Mouse (Mus musculus) 416B (cell line): Measurements from ENCODE around the gene Cep72.
"Not testable (repeated sequence)": the region's sequence is repeated elsewhere in the genome, so short reads cannot be mapped to it uniquely, and the experiment has no call there.

ENCODE experiments used
- DNase-seq: peaks from one replicate; pipeline ENCODE4 v3.0.0; 2011; ENCODE audit warnings: low read depth

The Cep72 gene

DNA sequence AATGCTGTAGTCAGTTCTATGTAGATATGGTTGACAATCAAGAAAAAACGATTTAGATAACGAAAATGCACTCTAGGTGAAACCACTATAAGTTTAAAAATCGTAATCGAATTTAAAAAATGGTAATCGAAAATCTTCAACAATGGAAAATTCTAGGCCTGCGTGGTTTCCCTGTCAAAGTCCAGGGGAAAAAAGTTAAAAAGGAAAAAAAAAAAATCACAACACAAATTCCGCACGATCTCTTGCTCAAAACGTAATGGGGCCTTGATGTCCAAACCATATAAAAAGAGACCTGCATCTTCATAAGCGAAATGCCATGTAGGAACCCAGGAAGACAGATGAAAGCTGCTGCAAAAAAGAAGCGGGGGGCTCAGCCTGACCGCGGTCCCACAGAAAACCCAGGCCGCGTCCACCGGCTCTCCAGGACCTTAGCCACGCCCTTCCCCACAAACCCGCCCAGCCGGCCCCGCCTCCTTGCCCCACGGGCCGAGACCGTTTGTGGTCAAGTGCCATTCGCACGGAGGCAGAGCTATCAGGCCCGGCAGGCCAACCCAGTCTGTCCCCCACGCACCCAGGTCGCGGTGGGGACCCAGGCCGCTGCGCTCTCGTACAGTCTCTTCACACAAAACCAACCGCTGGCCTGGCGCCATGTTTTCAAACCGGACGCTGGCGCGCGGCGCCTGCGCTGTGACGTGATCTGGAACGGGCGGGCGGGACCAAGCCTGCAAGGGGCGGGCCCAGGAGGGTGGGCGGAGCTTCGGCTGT lies at the start of gene Cep72:
Gene Cep72, minus strand, starts transcription at position 687 of the 765 bp plus-strand sequence.
- peak; percentile 92 for DNase-seq

DNA sequence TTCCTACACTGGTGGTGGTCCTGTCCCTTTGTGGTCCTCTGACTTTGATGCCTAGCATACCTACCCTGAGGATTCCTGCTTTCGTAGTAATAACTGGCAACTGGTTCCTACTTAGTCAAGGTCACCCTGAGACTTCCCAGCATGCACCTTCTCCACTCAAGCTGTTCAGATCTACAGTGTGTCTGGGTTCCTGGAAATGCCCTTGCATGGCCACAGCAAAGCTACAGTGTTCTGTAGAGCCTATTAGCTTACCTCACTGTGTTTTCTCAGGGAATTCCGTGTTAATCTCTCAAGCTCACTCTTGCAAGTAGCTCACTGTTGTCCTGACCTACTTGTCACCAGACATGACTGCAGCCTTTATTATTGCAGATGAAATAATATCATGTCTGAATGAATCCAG lies 45.3 kb upstream of the Cep72 start:
- no peak for DNase-seq

DNA sequence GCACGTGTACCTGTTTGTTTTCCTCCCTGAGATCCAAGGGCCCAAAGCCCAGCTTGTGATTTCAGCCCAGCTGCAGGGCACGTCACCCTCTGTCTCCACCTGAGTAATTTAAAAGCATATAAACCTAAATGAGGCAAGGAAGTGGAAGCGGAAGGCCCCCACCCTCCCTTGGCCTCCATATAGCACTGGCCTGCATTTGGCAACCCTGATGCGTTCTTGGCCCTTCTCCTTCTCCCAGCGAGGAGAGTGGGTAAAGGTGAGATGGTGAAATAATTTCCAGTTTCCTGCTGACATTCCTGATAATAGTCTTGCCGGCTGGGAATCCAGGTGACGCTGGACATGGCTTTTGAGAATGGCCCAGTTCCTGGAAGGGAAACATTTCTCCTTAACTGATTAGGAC lies 42.3 kb upstream of the Cep72 start:
- DNase-seq: no peak

DNA sequence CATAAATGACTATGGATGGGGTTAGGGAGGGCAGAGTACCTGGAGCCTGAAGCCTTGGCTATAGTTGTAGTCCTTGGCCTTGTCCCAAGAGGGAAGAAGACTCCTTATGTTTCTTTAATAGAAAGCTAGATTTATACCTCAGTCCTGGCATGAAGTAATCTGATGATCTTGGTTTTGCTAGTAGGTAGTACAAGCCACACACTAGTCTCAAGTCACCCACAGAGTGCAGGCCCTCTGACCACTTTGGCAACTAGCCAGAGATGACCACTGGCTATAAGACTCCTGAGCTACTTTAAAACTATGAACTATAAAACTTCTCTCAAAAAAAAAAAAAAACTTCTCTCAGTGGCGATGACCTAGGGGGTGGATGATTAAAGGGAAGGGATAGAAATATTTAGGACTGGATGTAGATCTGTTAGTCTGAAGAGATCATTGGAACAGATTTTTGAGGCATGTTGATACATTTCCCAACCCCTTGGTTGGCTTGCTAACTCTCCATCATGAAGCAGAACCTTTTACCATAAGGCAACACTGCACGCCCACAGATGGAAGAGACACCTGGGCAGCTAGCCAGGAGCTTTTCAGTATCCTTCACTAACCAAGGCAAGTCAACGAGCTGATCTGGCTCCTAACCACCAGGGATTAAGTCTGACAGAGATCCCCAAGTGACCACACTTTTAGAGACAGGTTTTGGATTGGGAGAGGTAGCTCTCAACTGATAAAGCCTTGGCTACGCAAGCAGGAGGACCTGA lies 40.9 kb upstream of the Cep72 start:
- DNase-seq: peak; percentile 3

DNA sequence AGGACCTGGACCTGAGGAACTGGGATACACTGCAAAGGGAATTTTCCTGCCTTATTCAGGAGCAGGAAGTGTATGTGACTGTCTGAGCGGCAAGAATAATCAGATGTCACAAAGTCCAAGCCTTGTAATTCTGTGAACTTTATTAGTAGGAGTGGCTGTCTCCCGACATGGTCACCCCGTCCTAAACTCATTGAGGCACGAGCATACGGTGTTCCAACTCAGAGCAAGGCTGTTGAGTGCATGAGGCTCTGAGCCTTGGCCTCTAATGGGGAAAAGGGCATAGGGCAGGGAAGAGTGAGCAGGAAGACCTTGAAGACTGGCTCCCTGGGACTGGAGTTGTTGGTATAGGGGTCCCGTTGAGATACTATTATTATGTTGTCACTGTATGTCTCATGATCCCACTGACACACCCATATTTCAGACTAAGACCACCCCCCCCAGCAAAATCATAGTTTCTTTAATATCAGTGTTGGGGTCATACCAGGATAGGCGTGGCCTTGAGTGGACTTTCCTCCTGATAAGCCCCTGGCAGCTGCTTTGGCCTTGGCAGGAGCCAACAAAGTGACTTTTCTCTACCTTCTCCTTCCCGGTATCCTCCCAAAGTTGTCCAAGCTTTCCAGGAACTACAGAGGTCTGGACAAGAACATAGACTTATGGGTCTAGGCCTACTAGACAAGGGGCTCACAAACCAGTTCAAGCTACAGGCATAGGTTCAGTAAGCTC lies 40.2 kb upstream of the Cep72 start:
- DNase-seq: no peak

DNA sequence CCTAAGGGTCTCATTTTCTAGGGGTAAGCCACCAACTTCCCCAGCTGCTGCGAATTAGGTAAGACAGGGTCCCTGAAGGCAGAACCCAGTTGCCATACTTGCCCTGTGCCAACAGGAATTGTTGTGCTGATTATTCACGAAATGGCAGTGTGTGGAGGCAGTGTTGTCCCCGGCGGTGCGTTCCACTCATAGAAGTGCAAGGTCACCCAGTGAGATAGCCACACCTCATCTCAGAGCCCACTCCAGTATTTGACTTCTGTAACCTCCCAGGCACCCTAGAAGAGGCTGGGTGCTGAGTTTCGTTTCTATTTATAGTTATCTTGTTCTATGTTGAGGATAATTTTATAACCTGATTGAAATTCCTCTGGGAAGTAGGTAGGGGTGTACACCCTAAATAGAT lies 36.8 kb upstream of the Cep72 start:
- no peak for DNase-seq

DNA sequence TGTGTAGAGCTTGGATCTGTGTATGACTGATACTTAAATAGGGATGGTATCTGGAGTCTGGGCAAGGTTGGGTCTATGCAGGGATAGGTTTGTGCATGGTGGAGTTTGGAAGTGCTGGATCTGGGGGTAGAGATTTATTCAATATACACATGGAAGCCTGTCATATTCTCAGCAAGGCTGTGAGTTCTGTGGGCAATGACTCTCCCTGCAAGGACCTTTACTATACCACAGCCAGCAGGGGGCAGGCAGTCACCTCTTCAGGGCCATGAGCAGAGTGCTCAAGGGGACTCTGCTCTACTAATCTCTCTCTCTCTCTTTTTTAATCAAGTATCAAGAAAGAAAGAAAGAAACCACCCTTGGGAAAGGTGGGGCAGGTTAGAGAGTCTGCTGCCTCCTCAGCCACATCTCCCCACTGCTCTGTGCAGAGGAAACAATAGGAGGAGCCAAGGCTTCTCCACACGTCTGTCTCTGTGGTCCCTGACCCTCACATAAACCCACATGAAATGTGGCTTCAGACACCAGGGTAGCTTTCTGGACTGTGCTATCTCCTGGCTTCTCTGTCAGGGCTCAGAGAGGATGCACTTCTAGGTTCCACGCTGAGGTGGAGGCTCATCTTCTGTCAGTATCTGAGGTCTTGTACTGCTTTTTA lies 34.7 kb upstream of the Cep72 start:
- DNase-seq: peak; percentile 73

DNA sequence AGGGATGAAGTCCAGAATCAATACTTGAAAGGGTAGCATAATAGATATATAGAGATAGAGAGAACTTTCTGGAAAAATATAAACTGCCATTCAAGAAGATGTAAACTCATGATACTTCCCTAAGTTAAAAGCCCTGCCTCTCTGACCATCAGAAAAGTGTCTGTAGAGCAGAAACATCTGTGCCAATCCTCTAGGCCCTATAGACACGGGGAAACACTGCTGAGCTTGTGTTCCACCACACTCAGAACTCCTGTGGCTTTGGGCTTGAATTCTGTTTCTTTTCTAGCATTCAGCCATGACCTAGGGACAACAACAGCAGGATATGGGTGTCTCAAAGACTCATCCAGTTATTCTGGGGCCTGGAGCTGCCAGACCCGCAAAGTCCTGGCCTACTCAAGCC lies 33.8 kb upstream of the Cep72 start:
- DNase-seq: no peak

DNA sequence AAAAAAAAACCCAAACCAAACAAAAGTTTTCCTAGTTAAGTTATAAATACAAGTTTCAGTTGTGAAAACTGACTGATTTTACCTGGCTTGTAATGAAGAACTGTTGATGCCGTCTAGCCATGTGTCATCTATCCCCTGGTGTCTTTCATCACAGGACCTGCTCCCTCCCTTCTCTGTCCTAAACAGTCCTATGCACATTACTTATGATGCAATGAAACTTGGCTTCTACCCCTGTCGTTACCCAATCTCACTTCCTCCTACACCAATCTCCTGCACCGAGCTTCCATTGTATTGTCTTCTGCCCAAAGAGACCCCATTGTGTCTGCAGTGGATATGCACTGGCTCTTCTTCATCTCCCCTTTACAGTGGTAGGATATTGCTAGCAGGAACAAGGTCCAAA lies 28.2 kb upstream of the Cep72 start:
- DNase-seq: peak; percentile 62

DNA sequence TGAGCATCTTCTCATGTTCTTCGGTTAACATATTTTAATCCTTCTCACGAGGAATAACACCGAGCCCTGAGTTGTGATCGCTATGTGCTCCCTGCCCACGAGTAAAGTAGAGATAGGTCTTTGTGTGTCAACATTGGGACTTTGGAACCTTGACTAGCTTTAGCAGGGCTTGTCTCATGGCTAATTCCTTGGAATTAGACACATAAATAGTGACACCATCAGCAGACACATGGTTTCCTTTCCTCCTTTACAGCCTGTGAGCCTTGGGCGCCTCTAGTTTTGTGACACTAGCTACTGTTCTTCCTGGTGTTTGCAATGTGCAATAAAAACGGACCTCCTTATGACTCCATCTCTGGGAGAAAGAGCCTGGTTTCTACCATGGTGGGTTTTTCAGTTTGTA lies 11.3 kb upstream of the Cep72 start:
- DNase-seq: no peak

DNA sequence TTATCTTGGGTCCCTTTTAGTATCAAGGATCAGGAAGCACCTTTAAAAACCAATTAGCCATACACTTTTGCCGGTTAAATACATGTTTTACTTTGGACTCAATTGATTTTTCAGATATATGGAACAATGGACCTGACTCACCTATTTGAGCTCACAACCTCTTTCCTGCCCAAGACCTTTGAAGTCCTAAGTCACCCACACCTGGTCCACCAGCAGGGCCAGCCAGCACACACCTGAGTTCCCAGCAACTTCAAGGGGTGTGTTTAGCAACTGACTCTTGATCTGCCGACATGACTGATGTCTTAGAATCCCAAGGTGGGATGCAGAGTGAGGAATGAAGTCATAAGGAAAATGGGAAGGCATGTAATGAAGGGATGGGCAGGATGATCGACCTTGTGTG lies 9.6 kb upstream of the Cep72 start:
- DNase-seq: no peak

DNA sequence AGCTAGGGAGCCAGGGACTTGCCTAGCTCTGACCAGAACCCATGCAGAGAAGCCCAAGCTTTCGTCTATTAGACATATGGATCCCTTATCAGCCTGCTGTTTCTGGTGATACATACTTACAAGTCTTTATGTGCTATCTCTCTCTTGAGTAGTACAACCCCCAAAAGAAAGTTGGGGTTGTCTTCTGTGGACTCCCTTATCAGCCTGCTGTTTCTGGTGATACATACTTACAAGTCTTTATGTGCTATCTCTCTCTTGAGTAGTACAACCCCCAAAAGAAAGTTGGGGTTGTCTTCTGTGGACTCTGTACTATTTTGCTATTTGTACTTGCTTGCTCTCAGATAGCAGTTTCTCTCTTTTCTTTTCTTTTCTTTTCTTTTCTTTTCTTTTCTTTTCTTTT lies 9.1 kb upstream of the Cep72 start:
- DNase-seq: not testable (repeated sequence)

DNA sequence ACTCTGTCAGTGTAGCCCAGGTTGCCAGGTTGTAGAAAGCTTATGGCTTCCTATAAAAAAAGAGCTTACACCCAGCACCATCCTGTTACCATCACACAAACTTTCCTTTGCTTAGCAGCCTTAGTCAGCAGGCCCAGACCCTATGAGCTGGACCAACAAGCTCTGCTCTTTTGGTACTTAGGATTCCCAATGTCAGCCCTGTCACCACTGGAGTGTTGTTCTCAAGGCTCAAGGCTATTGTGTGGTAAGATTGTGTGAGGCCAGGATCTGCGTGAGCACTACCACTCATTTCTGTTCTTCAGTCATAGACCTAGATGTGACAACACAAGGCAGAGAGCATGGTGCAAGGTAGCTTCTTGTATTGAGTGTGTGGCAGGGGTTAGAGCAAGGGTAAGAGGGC lies 4.5 kb upstream of the Cep72 start:
- no peak for DNase-seq

DNA sequence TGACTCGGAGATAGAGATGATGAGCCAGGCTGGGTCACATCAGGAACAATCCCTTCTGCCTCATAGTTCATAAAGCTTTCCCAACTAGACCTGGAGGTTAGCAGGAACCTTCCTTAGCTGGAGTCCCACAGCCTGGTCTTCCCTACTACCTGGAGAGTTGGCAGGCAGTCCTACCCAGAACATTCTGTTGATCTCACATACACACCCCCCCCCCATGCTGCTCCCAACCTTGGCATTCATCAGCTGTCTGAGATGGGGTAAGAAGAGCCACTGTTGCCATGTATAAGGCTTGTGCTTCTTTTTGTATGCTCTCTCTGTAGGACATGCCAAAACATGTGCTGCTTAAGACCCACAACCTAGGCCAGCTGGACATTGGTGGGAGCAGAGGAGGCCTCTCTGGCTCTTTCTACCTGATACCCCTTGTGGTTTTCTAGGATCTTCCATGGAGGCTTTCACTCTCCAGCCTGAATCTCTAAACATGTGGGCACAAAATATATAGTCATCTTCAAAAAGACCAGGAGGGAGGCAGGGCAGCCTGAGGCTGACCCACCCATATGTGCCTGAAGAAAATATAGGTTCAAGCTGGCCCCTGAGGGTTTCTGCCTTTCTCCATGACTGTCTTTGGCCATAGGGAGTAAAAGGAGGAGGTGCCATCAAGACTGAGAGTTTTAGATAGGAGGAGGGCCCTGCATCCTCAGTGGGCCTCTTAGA lies 1.4 kb upstream of the Cep72 start:
- no peak for DNase-seq

DNA sequence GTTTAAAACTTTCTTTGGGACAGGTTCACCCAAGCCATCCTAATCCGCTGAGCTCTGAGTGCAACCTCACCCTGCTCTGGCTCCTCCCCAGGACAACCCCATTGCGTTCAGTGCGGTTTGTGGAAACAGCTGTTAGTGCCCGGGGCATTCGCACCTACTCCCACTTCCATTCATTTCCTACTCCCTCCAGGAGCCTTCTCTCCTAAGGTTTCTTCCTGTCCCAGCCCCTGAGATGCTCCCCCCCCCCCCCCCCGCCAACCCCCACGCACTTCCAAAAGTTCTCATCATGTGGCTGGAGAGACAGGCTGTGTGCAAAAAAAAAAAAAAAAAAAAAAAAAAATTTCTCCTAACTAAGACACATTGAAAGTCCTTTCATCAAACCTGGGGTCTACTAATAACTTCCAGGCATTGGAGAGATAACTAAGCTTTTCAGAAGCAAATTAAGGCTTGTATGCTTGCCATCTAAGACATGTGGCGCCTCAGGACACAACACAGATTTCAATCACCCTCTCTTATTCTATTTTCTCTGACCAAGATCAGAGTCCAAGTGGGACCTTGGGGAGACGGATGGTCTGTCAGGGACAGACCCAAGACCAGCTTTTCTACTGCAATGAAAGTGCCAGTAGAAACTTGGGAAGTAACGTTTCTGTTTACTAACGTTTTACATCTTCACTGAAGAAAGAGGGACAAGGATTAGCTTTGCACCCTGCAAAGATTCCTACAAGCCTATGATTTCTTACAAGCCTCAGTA lies 454 bp upstream of the Cep72 start:
- no peak for DNase-seq

DNA sequence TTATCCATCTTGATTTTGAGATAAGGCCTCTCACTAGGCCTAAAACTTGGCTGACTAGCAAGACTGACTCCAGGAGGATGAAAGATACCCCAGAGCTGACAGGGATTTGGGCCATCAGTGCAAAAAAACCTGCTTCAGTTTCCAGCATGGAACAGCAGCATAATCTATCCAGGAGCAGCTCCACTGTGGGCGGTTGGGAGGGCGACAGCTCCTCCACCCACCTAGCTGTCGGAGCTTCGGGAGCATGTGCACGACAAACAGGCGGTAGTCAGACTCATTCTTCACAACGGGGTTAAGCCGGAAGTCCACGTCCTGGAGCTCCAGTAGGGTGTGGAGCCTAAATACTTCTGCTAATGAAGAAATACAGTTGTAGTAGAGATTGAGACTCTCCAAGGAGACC lies 4.0 kb downstream of the Cep72 start:
- DNase-seq: no peak

DNA sequence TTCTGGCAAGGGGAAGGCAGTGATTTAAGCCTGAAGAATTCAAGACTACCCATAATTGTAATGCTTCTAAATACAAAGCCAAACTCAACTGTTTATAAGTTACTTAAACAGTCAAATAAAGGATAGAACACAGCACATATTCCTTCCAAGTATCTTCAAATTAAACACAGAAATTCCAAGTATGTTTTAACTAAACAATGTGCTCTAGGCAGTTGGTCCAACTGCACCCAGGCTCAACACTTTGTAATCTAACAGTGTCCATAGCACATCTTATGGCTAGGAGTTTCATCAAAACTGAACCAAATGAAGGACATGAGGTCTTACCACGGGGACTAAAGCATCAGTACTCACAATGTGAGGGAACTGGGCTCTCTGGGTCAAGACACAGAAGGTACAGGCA lies 5.9 kb downstream of the Cep72 start:
- no peak for DNase-seq

DNA sequence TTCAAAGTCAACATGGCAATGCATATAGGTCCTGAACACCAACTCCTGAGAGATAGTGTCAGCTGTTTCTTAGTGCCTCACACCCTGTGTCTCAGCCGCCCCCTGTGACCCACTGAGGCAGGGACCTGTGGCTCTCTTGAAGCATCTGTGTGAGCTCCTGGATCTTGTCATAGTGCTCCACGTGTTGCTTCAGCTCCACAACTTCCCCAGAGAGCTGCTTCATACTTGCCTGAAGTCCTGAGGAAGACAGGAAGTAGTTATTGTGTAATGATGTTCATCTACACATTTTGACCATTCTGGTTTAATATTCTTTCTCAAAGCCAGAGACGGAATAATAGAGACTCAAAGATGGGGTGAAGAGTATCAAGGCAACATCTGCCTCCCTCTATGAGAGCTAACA lies 22.2 kb downstream of the Cep72 start:
- no peak for DNase-seq

DNA sequence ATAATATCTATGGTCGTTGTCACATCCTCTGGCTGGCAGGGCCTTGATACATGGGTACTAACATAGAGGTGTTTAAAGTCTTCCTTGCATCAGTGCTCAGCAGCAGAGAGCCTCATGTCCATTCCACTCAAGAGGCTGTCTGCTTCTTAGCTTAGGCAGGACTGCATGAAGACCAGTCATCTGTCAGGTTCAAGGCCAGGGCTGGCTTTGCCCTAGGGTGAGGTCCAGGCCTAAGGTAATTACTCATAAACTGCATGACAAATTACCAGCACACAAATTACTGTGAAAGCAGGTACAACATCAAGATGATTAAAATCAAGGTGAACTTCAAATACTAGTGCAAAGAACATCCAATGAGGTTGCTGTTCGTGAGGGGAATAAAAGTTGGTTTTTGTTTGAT lies 26.3 kb downstream of the Cep72 start:
- no peak for DNase-seq

DNA sequence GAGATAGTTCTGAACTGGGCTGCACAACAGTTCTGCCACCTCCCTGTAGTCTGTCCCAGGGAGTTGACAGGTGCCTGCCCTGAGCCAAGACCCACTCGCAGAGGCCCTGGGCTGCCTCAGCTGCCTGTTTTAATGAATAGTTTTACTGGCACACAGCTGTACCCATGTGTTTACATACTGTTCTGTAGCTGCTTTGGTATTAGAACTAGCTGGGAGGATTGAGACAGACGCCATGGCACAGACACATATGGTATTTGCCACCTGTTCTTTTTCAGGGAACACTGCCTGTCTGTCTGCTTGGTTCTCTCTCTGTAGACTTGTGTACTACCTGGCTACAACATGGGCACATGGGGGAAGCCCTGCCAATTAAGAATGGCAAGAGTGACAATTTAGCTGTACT lies 27.3 kb downstream of the Cep72 start:
- no peak for DNase-seq

DNA sequence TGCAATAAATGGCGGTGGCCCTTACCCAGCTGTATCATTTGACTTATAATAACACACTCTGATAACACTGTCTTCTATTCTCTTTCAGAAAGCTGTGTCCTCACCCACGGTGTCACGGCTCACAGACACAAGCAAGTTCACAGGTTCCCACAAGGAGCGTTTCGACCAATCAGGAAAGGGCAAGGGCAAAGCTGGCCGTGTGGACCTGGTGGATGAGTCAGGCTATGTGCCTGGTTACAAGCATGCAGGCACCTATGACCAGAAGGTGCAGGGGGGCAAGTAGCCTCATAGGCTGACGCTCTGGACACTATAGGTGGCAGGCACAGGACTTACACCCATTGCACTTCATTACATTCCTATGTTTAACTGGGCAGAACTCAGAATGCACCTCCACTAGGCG lies 31.0 kb downstream of the Cep72 start:
- no peak for DNase-seq
